Mouse (Mus musculus) hindbrain, embryonic 11.5 days (tissue): ENCODE data around the gene Cdh3. TPM values are rescaled to one million over a fixed set of nuclear protein-coding genes. Genes with fewer than 3 reads are reported as not detected.

Experiments used
- ATAC-seq: fragments of 200-750 bp; cut with Nextera tagmentation; 2 replicates; pipeline ENCODE4 v1.8.0; 2017; ENCODE audit warnings: mild to moderate bottlenecking, moderate TSS enrichment, moderate library complexity; ENCODE audit not compliant: low FRiP score
- DNase-seq: peaks from one replicate; pipeline ENCODE4 v3.0.0-alpha.2; 2015; ENCODE audit warnings: low spot score
- H3K27ac ChIP-seq: fragments of 300-500 bp; sonication (generic); 2 replicates; pipeline ENCODE4 v1.5.1; 2014; ENCODE audit warnings: mild to moderate bottlenecking, low read depth, low read length
- H3K27me3 ChIP-seq: fragments of 300-500 bp; sonication (generic); 2 replicates; pipeline ENCODE4 v1.6.1; 2014; ENCODE audit warnings: mild to moderate bottlenecking, low read length, moderate library complexity, mixed read lengths; ENCODE audit not compliant: control insufficient read depth, insufficient read depth
- H3K36me3 ChIP-seq: fragments of 300-500 bp; sonication (generic); 2 replicates; pipeline ENCODE4 v1.6.1; 2014; ENCODE audit warnings: mild to moderate bottlenecking, low read length, moderate library complexity, mixed read lengths; ENCODE audit not compliant: control insufficient read depth, insufficient read depth
- H3K4me1 ChIP-seq: fragments of 300-500 bp; sonication (generic); replicated peaks from 2 replicates; pipeline ENCODE4 v1.6.1; 2014; ENCODE audit warnings: low read length, mixed read lengths; ENCODE audit not compliant: control insufficient read depth, insufficient read depth
- H3K4me2 ChIP-seq: fragments of 300-500 bp; sonication (generic); replicated peaks from 2 replicates; pipeline ENCODE4 v1.6.1; 2014; ENCODE audit warnings: mild to moderate bottlenecking, low read depth, low read length
- H3K4me3 ChIP-seq: fragments of 300-500 bp; sonication (generic); 2 replicates; pipeline ENCODE4 v1.5.1; 2014; ENCODE audit warnings: low read depth, low read length
- H3K9ac ChIP-seq: fragments of 300-500 bp; sonication (generic); 2 replicates; pipeline ENCODE4 v1.6.1; 2014; ENCODE audit warnings: low read depth, low read length
- H3K9me3 ChIP-seq: fragments of 300-500 bp; sonication (generic); 2 replicates; pipeline ENCODE4 v1.6.1; 2016; ENCODE audit warnings: low read length; ENCODE audit not compliant: control insufficient read depth
- WGBS: fragments of 180-500 bp; shearing (Covaris S2); extraction: QIAGEN DNeasy Blood & Tissue Kit; methylation state at CpG from one replicate; pipeline ENCODE4 v1.1.7; 2014; 5-methylcytosine and 5-hydroxymethylcytosine counted together
- polyA plus RNA-seq: library from polyadenylated mRNA; unstranded; fragments of >200 nt; fragmentation: Nextera tagmentation; extraction: Ambion mirVana; gene quantifications from 2 replicates; pipeline ENCODE4 v1.2.1, GENCODE M21; 2014

Cdh3 gene
- polyA plus RNA-seq, 1 experiment from 2014 or later, result 3.8 TPM

- no peak for ATAC-seq
- no peaks in the 10 kb centered on the region for H3K9me3 ChIP-seq
- 89% methylated on average over 10 of the region's 10 CpGs for WGBS
- no peak for DNase-seq
- H3K27me3 ChIP-seq, result no peaks in the 10 kb centered on the region
- H3K4me2 ChIP-seq, result no peak overlapping the region
- H3K4me3 ChIP-seq, result no peak overlapping the region
- no peak overlapping the region for H3K27ac ChIP-seq
- no peaks in the 10 kb centered on the region for H3K36me3 ChIP-seq
- H3K4me1 ChIP-seq, result no peaks in the 10 kb centered on the region
- H3K9ac ChIP-seq, result no peak overlapping the region
These were observed 37.8 kb downstream of the Cdh3 start for GRCm38 (mm10) chr8:106548366-106548936.

- H3K4me1 ChIP-seq, result no peaks in the 10 kb centered on the region
- no peaks in the 10 kb centered on the region for H3K36me3 ChIP-seq
- H3K27me3 ChIP-seq, result no peaks in the 10 kb centered on the region
- H3K4me2 ChIP-seq, result no peak overlapping the region
- no peak overlapping the region for H3K4me3 ChIP-seq
- DNase-seq (no peak), ATAC-seq (no peak)
- H3K9ac ChIP-seq, result no peak overlapping the region
- no peak overlapping the region for H3K27ac ChIP-seq
- WGBS, result 94% methylated on average over 1 of the region's 1 CpGs
- H3K9me3 ChIP-seq, result no peaks in the 10 kb centered on the region
These were observed 40.2 kb downstream of the Cdh3 start for GRCm38 (mm10) chr8:106550906-106551305.

GRCm38 (mm10) chr8:106554011-106554410 lies 43.3 kb downstream of the Cdh3 start:
- no peak overlapping the region for H3K4me3 ChIP-seq
- no peaks in the 10 kb centered on the region for H3K27me3 ChIP-seq
- no peaks in the 10 kb centered on the region for H3K9me3 ChIP-seq
- no peak overlapping the region for H3K9ac ChIP-seq
- no peak overlapping the region for H3K4me2 ChIP-seq
- no peaks in the 10 kb centered on the region for H3K36me3 ChIP-seq
- ATAC-seq, result no peak
- H3K27ac ChIP-seq, result no peak overlapping the region
- H3K4me1 ChIP-seq, result no peaks in the 10 kb centered on the region
- WGBS, result 97% methylated on average over 5 of the region's 5 CpGs
- DNase-seq, result no peak

GRCm38 (mm10) chr8:106556068-106556645 lies 45.5 kb downstream of the Cdh3 start:
- Histone ChIP-seq H3K36me3 (no peaks in the 10 kb centered on the region), H3K4me3 (no peak overlapping the region), H3K4me1 (no peaks in the 10 kb centered on the region; the same call in 1 of the 2 replicates), H3K4me2 (no peak overlapping the region), H3K9ac (no peak overlapping the region), H3K27ac (no peak overlapping the region), H3K9me3 (no peaks in the 10 kb centered on the region), H3K27me3 (no peaks in the 10 kb centered on the region)
- DNase-seq (no peak), ATAC-seq (no peak)
- WGBS, result 77% methylated on average over 5 of the region's 7 CpGs

- H3K9me3 ChIP-seq, result no peaks in the 10 kb centered on the region
- 64% methylated on average over 9 of the region's 9 CpGs for WGBS
- ATAC-seq (no peak), DNase-seq (no peak)
- H3K9ac ChIP-seq, result no peak overlapping the region
- no peaks in the 10 kb centered on the region; the same call in 1 of the 2 replicates for H3K4me1 ChIP-seq
- H3K4me2 ChIP-seq, result no peak overlapping the region
- H3K27me3 ChIP-seq, result no peaks in the 10 kb centered on the region
- H3K27ac ChIP-seq, result no peak overlapping the region
- H3K4me3 ChIP-seq, result no peak overlapping the region
- no peaks in the 10 kb centered on the region for H3K36me3 ChIP-seq
These were observed 49.2 kb downstream of the Cdh3 start for GRCm38 (mm10) chr8:106559844-106560243.

- H3K9me3 ChIP-seq, result no peaks in the 10 kb centered on the region
- H3K4me1 ChIP-seq, result no peaks in the 10 kb centered on the region; the same call in 1 of the 2 replicates
- no peak overlapping the region for H3K4me3 ChIP-seq
- 33% methylated on average over 21 of the region's 21 CpGs for WGBS
- H3K27me3 ChIP-seq, result no peaks in the 10 kb centered on the region
- no peak overlapping the region for H3K4me2 ChIP-seq
- ATAC-seq, result no peak
- H3K36me3 ChIP-seq, result no peaks in the 10 kb centered on the region
- H3K9ac ChIP-seq, result no peak overlapping the region
- H3K27ac ChIP-seq, result no peak overlapping the region
- peak; percentile 73 for DNase-seq
These were observed 50.6 kb downstream of the Cdh3 start for GRCm38 (mm10) chr8:106561097-106561865.

GRCm38 (mm10) chr8:106563691-106564182 lies 53.0 kb downstream of the Cdh3 start:
- Histone ChIP-seq H3K9ac (no peak overlapping the region), H3K4me3 (no peak overlapping the region), H3K9me3 (no peaks in the 10 kb centered on the region), H3K4me1 (no peaks in the 10 kb centered on the region; the same call in 1 of the 2 replicates), H3K27ac (no peak overlapping the region), H3K36me3 (no peaks in the 10 kb centered on the region), H3K27me3 (no peaks in the 10 kb centered on the region), H3K4me2 (no peak overlapping the region)
- 81% methylated on average over 3 of the region's 3 CpGs for WGBS
- ATAC-seq, result no peak
- DNase-seq, result no peak

GRCm38 (mm10) chr8:106569006-106569405 lies 58.3 kb downstream of the Cdh3 start:
- ATAC-seq (peak; percentile 45; the same call in 1 of the 2 replicates), DNase-seq (peak; percentile 43)
- Histone ChIP-seq H3K27me3 (no peaks in the 10 kb centered on the region), H3K4me1 (no peaks in the 10 kb centered on the region), H3K4me2 (no peak overlapping the region), H3K4me3 (no peak overlapping the region), H3K9me3 (no peaks in the 10 kb centered on the region), H3K36me3 (no peaks in the 10 kb centered on the region), H3K9ac (no peak overlapping the region), H3K27ac (no peak overlapping the region)
- WGBS, result 39% methylated on average over 6 of the region's 7 CpGs
